44 mouse cellular contexts compared by ENCODE assay signal in genomic region chr11:120994741-120995140, GRCm38 (mm10). TPM values are rescaled to one million over a fixed set of nuclear protein-coding genes. Genes with fewer than 3 reads are reported as not detected.
"Had no signal": no experiment of that assay in that cellular context is flagged by ENCODE, and none has a peak within 500 bp of the region (broad histone marks: within the 10 kb centered on the region; RNA-seq: fewer than 3 reads in every experiment).

No protein-coding gene starts in this region.

- H3K9ac ChIP-seq: heart, embryonic 12.5 days; heart, embryonic 13.5 days; heart, embryonic 15.5 days; hindbrain, embryonic 12.5 days; hindbrain, embryonic 13.5 days; hindbrain, embryonic 14.5 days; hindbrain, embryonic 15.5 days; intestine, embryonic 15.5 days; kidney, embryonic 15.5 days had no signal

- H3K36me3 ChIP-seq: heart, embryonic 15.5 days; hindbrain, embryonic 12.5 days; hindbrain, embryonic 15.5 days; intestine, embryonic 15.5 days; kidney, embryonic 15.5 days had no signal

- H3K4me3 ChIP-seq: heart, embryonic 10.5 days; heart, embryonic 12.5 days; heart, embryonic 13.5 days; heart, embryonic 15.5 days; hindbrain, embryonic 10.5 days; hindbrain, embryonic 12.5 days; hindbrain, embryonic 13.5 days; hindbrain, embryonic 15.5 days; intestine, embryonic 15.5 days; kidney, embryonic 15.5 days; layer of hippocampus, adult 2 months had no signal

- H3K9me3 ChIP-seq: heart, embryonic 10.5 days; heart, embryonic 12.5 days; heart, embryonic 13.5 days; heart, embryonic 15.5 days; hindbrain, embryonic 10.5 days; hindbrain, embryonic 12.5 days; hindbrain, embryonic 13.5 days; hindbrain, embryonic 15.5 days; intestine, embryonic 15.5 days; kidney, embryonic 15.5 days had no signal

- H3K27ac ChIP-seq: heart, embryonic 10.5 days; heart, embryonic 13.5 days; heart, embryonic 15.5 days; hindbrain, embryonic 10.5 days; hindbrain, embryonic 12.5 days; hindbrain, embryonic 13.5 days; hindbrain, embryonic 14.5 days; hindbrain, embryonic 15.5 days; hindbrain, postnatal 0 days; intestine, embryonic 15.5 days; kidney, embryonic 15.5 days; kidney, postnatal 0 days; layer of hippocampus, adult 2 months had no signal

- H3K27me3 ChIP-seq: heart, embryonic 12.5 days; heart, embryonic 13.5 days; heart, embryonic 15.5 days; hindbrain, embryonic 12.5 days; hindbrain, embryonic 13.5 days; hindbrain, embryonic 15.5 days; intestine, embryonic 15.5 days; kidney, embryonic 15.5 days had no signal

- H3K4me2 ChIP-seq: heart, embryonic 11.5 days; heart, embryonic 12.5 days; heart, embryonic 13.5 days; heart, embryonic 15.5 days; hindbrain, embryonic 12.5 days; hindbrain, embryonic 13.5 days; hindbrain, embryonic 14.5 days; hindbrain, embryonic 15.5 days; intestine, embryonic 15.5 days; kidney, embryonic 15.5 days had no signal

- ATAC-seq: hindbrain, embryonic 16.5 days; hindbrain, postnatal 0 days; inflammation-experienced regulatory T-cells, adult 6 months; intestine, embryonic 15.5 days; intestine, embryonic 16.5 days; intestine, postnatal 0 days had no signal

- DNase-seq: heart, postnatal 10 days; heart, postnatal 14 days; heart, postnatal 36 days; heart, postnatal 4 days; kidney, adult 11 months; kidney, adult 18-20 months; kidney, adult 2 months; kidney, adult 8-10 months; kidney, adult 9 months; kidney, postnatal 10 days; kidney, postnatal 14 days; kidney, postnatal 25 days; kidney, postnatal 36 days; kidney, postnatal 4 days; layer of hippocampus, adult 9-11 months; layer of hippocampus, postnatal 36 days had no signal

RNA-seq across cellular contexts. Expression of gene Cd7, which starts 44.5 kb away (rescaled TPM):
- total RNA-seq: hindbrain, postnatal 0 days; layer of hippocampus, adult 18-20 months; layer of hippocampus, adult 2 months; layer of hippocampus, adult 8-10 months; layer of hippocampus, postnatal 10 days; layer of hippocampus, postnatal 14 days; layer of hippocampus, postnatal 25 days; layer of hippocampus, postnatal 36 days had no signal
- polyA plus RNA-seq: heart, embryonic 10.5 days; heart, embryonic 11.5 days; heart, embryonic 12.5 days; heart, embryonic 14.5 days; heart, postnatal 0 days; hindbrain, embryonic 10.5 days; hindbrain, embryonic 11.5 days; hindbrain, embryonic 12.5 days; hindbrain, embryonic 13.5 days; hindbrain, embryonic 15.5 days; hindbrain, embryonic 16.5 days; hindbrain, postnatal 0 days; kidney, embryonic 14.5 days had no signal
